Mouse (Mus musculus): ENCODE results near the gene Tmem86a. TPM values are rescaled to one million over a fixed set of nuclear protein-coding genes. Genes with fewer than 3 reads are reported as not detected.

Tmem86a gene
- polyA plus RNA-seq, 1 experiment from 2014 or later: 29.9 TPM

DNA sequence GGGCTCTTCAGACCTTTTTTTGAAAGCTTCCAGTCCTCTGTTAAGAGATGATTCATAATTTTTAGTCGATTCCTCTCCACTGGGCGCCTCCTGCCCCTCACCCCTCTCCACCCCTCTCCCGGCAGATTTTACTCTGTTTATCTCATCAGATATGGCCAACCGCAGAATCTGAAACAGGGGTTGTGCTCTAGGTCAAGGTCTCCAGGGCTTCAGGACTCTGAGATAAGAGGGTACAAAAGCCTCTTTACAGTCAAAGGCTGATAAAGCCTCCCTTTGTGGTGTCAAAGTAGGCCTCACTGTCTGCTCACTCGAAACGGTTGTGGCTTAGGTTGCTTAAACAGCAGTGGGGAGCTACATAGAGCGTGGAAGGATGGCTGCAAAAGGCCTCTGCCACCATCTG is 8.9 kb downstream of the Tmem86a start:
- H3K36me3 ChIP-seq (ENCODE audit: control insufficient read depth, insufficient read depth, low read length): no peaks in the 10 kb centered on the region
- H3K27me3 ChIP-seq (ENCODE audit: control insufficient read depth, insufficient read depth, low read length): no peaks in the 10 kb centered on the region
- no peak overlapping the region for H3K4me3 ChIP-seq (replicated peaks; ENCODE audit: low read length)
- ATAC-seq (ENCODE audit: insufficient read depth, low FRiP score): peak; percentile 35; the same call in 1 of the 2 replicates
- WGBS: 41% methylated on average over 7 of the region's 7 CpGs
- no peak overlapping the region for H3K4me2 ChIP-seq (ENCODE audit: low read depth, low read length)
- no peaks in the 10 kb centered on the region for H3K9me3 ChIP-seq (replicated peaks; ENCODE audit: control insufficient read depth, low read length)
- no peaks in the 10 kb centered on the region for H3K4me1 ChIP-seq (ENCODE audit: control insufficient read depth, insufficient read depth, low read length)
- H3K9ac ChIP-seq (ENCODE audit: low read length): no peak overlapping the region
- no peak overlapping the region for H3K27ac ChIP-seq (ENCODE audit: low read length)

DNA sequence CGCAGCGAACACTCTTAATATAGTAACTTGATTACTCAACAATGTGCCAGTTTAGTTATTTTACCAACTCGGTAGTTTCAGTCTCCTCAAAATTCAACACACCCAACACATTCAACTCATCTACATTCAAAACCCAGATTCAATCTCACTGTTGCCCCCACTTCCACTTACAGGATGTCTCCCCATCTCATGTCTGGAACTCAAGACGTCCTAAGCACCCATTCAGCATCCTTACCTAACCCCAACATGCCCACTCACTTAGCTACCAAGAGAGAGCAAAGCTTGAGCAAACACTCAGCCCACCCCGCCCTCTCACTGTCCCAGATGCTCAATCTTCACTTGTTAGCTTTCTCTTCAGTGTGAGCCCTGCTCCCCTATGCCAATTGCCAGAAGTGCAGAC is 11.2 kb downstream of the Tmem86a start:
- no peak overlapping the region for H3K4me2 ChIP-seq (ENCODE audit: low read depth, low read length)
- no peak overlapping the region for H3K9ac ChIP-seq (ENCODE audit: low read length)
- WGBS: 85% methylated on average over 5 of the region's 5 CpGs
- no peak overlapping the region for H3K27ac ChIP-seq (ENCODE audit: low read length)
- H3K9me3 ChIP-seq (replicated peaks; ENCODE audit: control insufficient read depth, low read length): no peaks in the 10 kb centered on the region
- no peaks in the 10 kb centered on the region for H3K27me3 ChIP-seq (ENCODE audit: control insufficient read depth, insufficient read depth, low read length)
- H3K4me1 ChIP-seq (ENCODE audit: control insufficient read depth, insufficient read depth, low read length): no peaks in the 10 kb centered on the region
- no peak overlapping the region for H3K4me3 ChIP-seq (replicated peaks; ENCODE audit: low read length)
- H3K36me3 ChIP-seq (ENCODE audit: control insufficient read depth, insufficient read depth, low read length): no peaks in the 10 kb centered on the region
- ATAC-seq (ENCODE audit: insufficient read depth, low FRiP score): no peak

DNA sequence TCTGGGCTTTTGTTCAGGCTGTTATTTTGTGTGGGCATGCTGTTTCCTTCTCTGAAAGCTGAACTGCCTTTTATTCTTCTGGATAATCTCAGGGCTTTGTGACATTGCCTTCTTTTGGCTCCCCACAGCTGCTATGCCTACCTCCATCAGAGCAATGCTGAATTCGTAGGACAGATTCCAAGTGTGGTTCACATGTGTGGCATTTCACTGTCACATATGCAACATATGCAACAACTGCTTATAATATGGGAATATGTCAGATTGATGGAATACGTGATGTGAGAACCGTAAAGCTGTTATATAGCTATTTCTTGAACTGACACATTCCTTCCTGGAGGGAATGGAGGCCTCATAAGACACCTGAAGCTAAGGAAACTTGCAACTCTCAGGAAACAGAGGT is 16.5 kb downstream of the Tmem86a start:
- H3K4me1 ChIP-seq (ENCODE audit: control insufficient read depth, insufficient read depth, low read length): no peaks in the 10 kb centered on the region
- no peak overlapping the region for H3K4me2 ChIP-seq (ENCODE audit: low read depth, low read length)
- H3K36me3 ChIP-seq (ENCODE audit: control insufficient read depth, insufficient read depth, low read length): no peaks in the 10 kb centered on the region
- no peaks in the 10 kb centered on the region for H3K27me3 ChIP-seq (ENCODE audit: control insufficient read depth, insufficient read depth, low read length)
- no peaks in the 10 kb centered on the region for H3K9me3 ChIP-seq (replicated peaks; ENCODE audit: control insufficient read depth, low read length)
- WGBS: 69% methylated on average over 3 of the region's 3 CpGs
- no peak overlapping the region for H3K9ac ChIP-seq (ENCODE audit: low read length)
- ATAC-seq (ENCODE audit: insufficient read depth, low FRiP score): no peak
- no peak overlapping the region for H3K4me3 ChIP-seq (replicated peaks; ENCODE audit: low read length)
- H3K27ac ChIP-seq (ENCODE audit: low read length): no peak overlapping the region

GRCm38 (mm10) chr7:47067879-47068278 is 17.5 kb downstream of the Tmem86a start:
- WGBS: 63% methylated on average over 5 of the region's 5 CpGs
- Histone ChIP-seq H3K36me3 (ENCODE audit: control insufficient read depth, insufficient read depth, low read length) (no peaks in the 10 kb centered on the region), H3K4me3 (replicated peaks; ENCODE audit: low read length) (no peak overlapping the region), H3K27me3 (ENCODE audit: control insufficient read depth, insufficient read depth, low read length) (no peaks in the 10 kb centered on the region), H3K27ac (ENCODE audit: low read length) (no peak overlapping the region), H3K9me3 (replicated peaks; ENCODE audit: control insufficient read depth, low read length) (no peaks in the 10 kb centered on the region), H3K9ac (ENCODE audit: low read length) (no peak overlapping the region), H3K4me2 (ENCODE audit: low read depth, low read length) (no peak overlapping the region), H3K4me1 (ENCODE audit: control insufficient read depth, insufficient read depth, low read length) (no peaks in the 10 kb centered on the region)
- no peak for ATAC-seq (ENCODE audit: insufficient read depth, low FRiP score)

- H3K27me3 ChIP-seq (ENCODE audit: control insufficient read depth, insufficient read depth, low read length): no peaks in the 10 kb centered on the region
- WGBS: 80% methylated on average over 5 of the region's 5 CpGs
- no peaks in the 10 kb centered on the region for H3K36me3 ChIP-seq (ENCODE audit: control insufficient read depth, insufficient read depth, low read length)
- H3K9ac ChIP-seq (ENCODE audit: low read length): no peak overlapping the region
- peaks cover 13% of the 10 kb centered on the region; the same call in 1 of the 2 replicates for H3K4me1 ChIP-seq (ENCODE audit: control insufficient read depth, insufficient read depth, low read length)
- no peak overlapping the region for H3K4me2 ChIP-seq (ENCODE audit: low read depth, low read length)
- no peaks in the 10 kb centered on the region for H3K9me3 ChIP-seq (replicated peaks; ENCODE audit: control insufficient read depth, low read length)
- H3K4me3 ChIP-seq (replicated peaks; ENCODE audit: low read length): no peak overlapping the region
- ATAC-seq (ENCODE audit: insufficient read depth, low FRiP score): no peak
- H3K27ac ChIP-seq (ENCODE audit: low read length): no peak overlapping the region
These were observed 22.1 kb downstream of the Tmem86a start for GRCm38 (mm10) chr7:47072551-47072950.

DNA sequence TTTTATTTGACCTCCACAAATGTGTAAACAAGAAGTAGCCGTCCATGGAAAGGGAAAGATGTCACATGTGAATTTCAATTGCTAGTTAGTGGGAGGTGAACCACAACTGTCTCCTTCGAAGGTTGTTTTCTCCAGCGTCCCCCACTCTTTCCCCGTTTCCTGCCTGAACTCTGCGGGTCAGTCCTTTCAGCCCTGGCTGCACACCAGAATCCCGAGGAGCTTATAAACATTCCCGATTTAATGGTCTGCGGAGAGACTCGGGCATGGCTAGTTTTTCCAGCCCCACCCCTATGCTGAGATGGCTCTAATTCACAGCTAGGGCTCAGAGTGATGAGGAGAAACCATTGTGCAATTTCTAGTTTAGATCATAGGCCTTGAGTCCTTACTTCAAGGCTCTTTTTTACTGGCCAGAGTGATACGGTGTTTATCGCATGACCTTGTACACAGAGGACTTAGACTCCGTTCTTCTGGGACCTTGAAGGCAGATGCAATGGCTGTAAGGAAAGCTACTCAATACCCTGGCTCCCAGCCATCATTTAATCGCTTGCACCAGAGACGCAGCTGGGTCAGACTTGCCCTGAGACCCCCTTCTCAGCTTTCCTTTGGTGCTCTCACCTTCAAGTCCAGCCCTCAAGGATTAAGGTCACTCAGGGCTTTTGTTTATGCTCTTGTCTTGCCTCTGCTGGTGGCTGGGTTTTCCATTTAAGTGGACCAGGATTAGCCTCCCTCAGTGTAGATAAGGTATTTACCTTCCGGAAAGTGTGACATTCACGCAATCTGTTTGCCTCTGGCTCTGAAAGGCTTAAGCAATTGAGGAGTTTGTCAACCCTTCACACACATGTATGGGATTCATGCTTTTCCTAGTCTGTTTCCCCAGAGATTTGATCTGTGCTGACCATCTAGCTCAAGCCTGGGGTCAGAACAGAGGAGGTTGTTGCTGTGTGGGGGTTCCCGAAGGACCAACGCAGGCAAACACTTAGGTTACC is 23.4 kb downstream of the Tmem86a start:
- Histone ChIP-seq H3K9ac (ENCODE audit: low read length) (no peak overlapping the region), H3K9me3 (replicated peaks; ENCODE audit: control insufficient read depth, low read length) (no peaks in the 10 kb centered on the region), H3K4me1 (ENCODE audit: control insufficient read depth, insufficient read depth, low read length) (peaks cover 13% of the 10 kb centered on the region; the same call in 1 of the 2 replicates), H3K4me3 (replicated peaks; ENCODE audit: low read length) (no peak overlapping the region), H3K27me3 (ENCODE audit: control insufficient read depth, insufficient read depth, low read length) (no peaks in the 10 kb centered on the region), H3K36me3 (ENCODE audit: control insufficient read depth, insufficient read depth, low read length) (no peaks in the 10 kb centered on the region), H3K27ac (ENCODE audit: low read length) (0 out of 2 replicates have a peak overlapping the region, but pooled peaks have one; percentile 36), H3K4me2 (ENCODE audit: low read depth, low read length) (no peak overlapping the region)
- peak; percentile 20; the same call in 1 of the 2 replicates for ATAC-seq (ENCODE audit: insufficient read depth, low FRiP score)
- 34% methylated on average over 18 of the region's 18 CpGs for WGBS

GRCm38 (mm10) chr7:47076193-47076592 is 25.8 kb downstream of the Tmem86a start:
- Histone ChIP-seq H3K4me1 (ENCODE audit: control insufficient read depth, insufficient read depth, low read length) (peaks cover 13% of the 10 kb centered on the region; the same call in 1 of the 2 replicates), H3K4me3 (replicated peaks; ENCODE audit: low read length) (no peak overlapping the region), H3K9me3 (replicated peaks; ENCODE audit: control insufficient read depth, low read length) (no peaks in the 10 kb centered on the region), H3K27ac (ENCODE audit: low read length) (no peak overlapping the region), H3K27me3 (ENCODE audit: control insufficient read depth, insufficient read depth, low read length) (no peaks in the 10 kb centered on the region), H3K4me2 (ENCODE audit: low read depth, low read length) (no peak overlapping the region), H3K36me3 (ENCODE audit: control insufficient read depth, insufficient read depth, low read length) (no peaks in the 10 kb centered on the region), H3K9ac (ENCODE audit: low read length) (no peak overlapping the region)
- WGBS: 91% methylated on average over 6 of the region's 6 CpGs
- ATAC-seq (ENCODE audit: insufficient read depth, low FRiP score): no peak

- no peaks in the 10 kb centered on the region for H3K27me3 ChIP-seq (ENCODE audit: control insufficient read depth, insufficient read depth, low read length)
- H3K4me3 ChIP-seq (replicated peaks; ENCODE audit: low read length): no peak overlapping the region
- no peak for ATAC-seq (ENCODE audit: insufficient read depth, low FRiP score)
- H3K4me1 ChIP-seq (ENCODE audit: control insufficient read depth, insufficient read depth, low read length): peaks cover 13% of the 10 kb centered on the region; the same call in 1 of the 2 replicates
- H3K9ac ChIP-seq (ENCODE audit: low read length): no peak overlapping the region
- no peaks in the 10 kb centered on the region for H3K36me3 ChIP-seq (ENCODE audit: control insufficient read depth, insufficient read depth, low read length)
- no peaks in the 10 kb centered on the region for H3K9me3 ChIP-seq (replicated peaks; ENCODE audit: control insufficient read depth, low read length)
- 69% methylated on average over 3 of the region's 3 CpGs for WGBS
- no peak overlapping the region for H3K27ac ChIP-seq (ENCODE audit: low read length)
- no peak overlapping the region for H3K4me2 ChIP-seq (ENCODE audit: low read depth, low read length)
These were observed 26.3 kb downstream of the Tmem86a start for GRCm38 (mm10) chr7:47076729-47077128.

GRCm38 (mm10) chr7:47077451-47077850 is 27.1 kb downstream of the Tmem86a start:
- ATAC-seq (ENCODE audit: insufficient read depth, low FRiP score): no peak

More at GRCm38 (mm10) chr7:47077451-47077850, 27.1 kb downstream of the Tmem86a start:
- no peak overlapping the region for H3K9ac ChIP-seq (ENCODE audit: low read length)
- no peak overlapping the region for H3K4me2 ChIP-seq (ENCODE audit: low read depth, low read length)
- WGBS: 67% methylated on average over 8 of the region's 8 CpGs
- no peaks in the 10 kb centered on the region for H3K36me3 ChIP-seq (ENCODE audit: control insufficient read depth, insufficient read depth, low read length)
- no peaks in the 10 kb centered on the region for H3K9me3 ChIP-seq (replicated peaks; ENCODE audit: control insufficient read depth, low read length)
- no peak overlapping the region for H3K27ac ChIP-seq (ENCODE audit: low read length)
- H3K4me1 ChIP-seq (ENCODE audit: control insufficient read depth, insufficient read depth, low read length): peaks cover 13% of the 10 kb centered on the region; the same call in 1 of the 2 replicates
- H3K27me3 ChIP-seq (ENCODE audit: control insufficient read depth, insufficient read depth, low read length): no peaks in the 10 kb centered on the region
- H3K4me3 ChIP-seq (replicated peaks; ENCODE audit: low read length): no peak overlapping the region
